Mouse (Mus musculus) kidney, embryonic 16.5 days (tissue): Measurements from ENCODE around the gene Dnm1. TPM values are rescaled to one million over a fixed set of nuclear protein-coding genes. Genes with fewer than 3 reads are reported as not detected.
A peak's percentile ranks its signal among the peaks of the same experiment; 100 is the strongest.
"Not testable (repeated sequence)": the region's sequence is repeated elsewhere in the genome, so short reads cannot be mapped to it uniquely, and the experiment has no call there.

Source experiments
- ATAC-seq: fragments of 200-750 bp; cut with Nextera tagmentation; 2 replicates; pipeline ENCODE4 v1.8.0; 2017; ENCODE audit warnings: moderate TSS enrichment; ENCODE audit not compliant: low FRiP score, low TSS enrichment
- H3K27ac ChIP-seq: fragments of 300-500 bp; sonication (generic); 2 replicates; pipeline ENCODE4 v1.5.1; 2014; ENCODE audit warnings: low read length
- H3K27me3 ChIP-seq: fragments of 300-500 bp; sonication (generic); 2 replicates; pipeline ENCODE4 v1.6.1; 2014; ENCODE audit warnings: low read length, control low read depth, mixed read lengths; ENCODE audit not compliant: insufficient read depth
- H3K36me3 ChIP-seq: fragments of 300-500 bp; sonication (generic); 2 replicates; pipeline ENCODE4 v1.6.1; 2014; ENCODE audit warnings: low read length, control low read depth, mixed read lengths; ENCODE audit not compliant: insufficient read depth
- H3K4me1 ChIP-seq: fragments of 300-500 bp; sonication (generic); 2 replicates; pipeline ENCODE4 v1.6.1; 2014; ENCODE audit warnings: low read length, control low read depth, mixed read lengths; ENCODE audit not compliant: insufficient read depth
- H3K4me2 ChIP-seq: fragments of 300-500 bp; sonication (generic); replicated peaks from 2 replicates; pipeline ENCODE4 v1.6.1; 2014; ENCODE audit warnings: low read depth, low read length
- H3K4me3 ChIP-seq: fragments of 300-500 bp; sonication (generic); 2 replicates; pipeline ENCODE4 v1.5.1; 2014; ENCODE audit warnings: mild to moderate bottlenecking, low read length
- H3K9ac ChIP-seq: fragments of 300-500 bp; sonication (generic); replicated peaks from 2 replicates; pipeline ENCODE4 v1.6.1; 2014; ENCODE audit warnings: low read length
- H3K9me3 ChIP-seq: fragments of 300-500 bp; sonication (generic); 2 replicates; pipeline ENCODE4 v1.6.1; 2016; ENCODE audit warnings: low read length, control low read depth
- WGBS: fragments of 180-500 bp; shearing (Covaris S2); extraction: QIAGEN DNeasy Blood & Tissue Kit; methylation state at CpG from one replicate; pipeline ENCODE4 v1.1.7; 2014; 5-methylcytosine and 5-hydroxymethylcytosine counted together
- polyA plus RNA-seq: library from polyadenylated mRNA; unstranded; fragments of >200 nt; fragmentation: Nextera tagmentation; extraction: Ambion mirVana; gene quantifications from 2 replicates; pipeline ENCODE4 v1.2.1, GENCODE M21; 2015

Gene Dnm1
- polyA plus RNA-seq, 1 experiment from 2014 or later, result 5.4 TPM

- Histone ChIP-seq H3K27ac (no peak overlapping the region), H3K36me3 (peaks cover 39% of the 10 kb centered on the region), H3K4me1 (peaks cover 24% of the 10 kb centered on the region), H3K27me3 (no peaks in the 10 kb centered on the region), H3K9me3 (no peaks in the 10 kb centered on the region), H3K9ac (no peak overlapping the region), H3K4me3 (no peak overlapping the region), H3K4me2 (no peak overlapping the region)
- no peak for ATAC-seq
- WGBS, result 56% methylated on average over 8 of the region's 8 CpGs
Measured at GRCm38 (mm10) chr2:32307941-32308760, 45.0 kb downstream of the Dnm1 start.

- H3K4me2 ChIP-seq, result no peak overlapping the region
- peaks cover 46% of the 10 kb centered on the region for H3K36me3 ChIP-seq
- H3K9me3 ChIP-seq, result no peaks in the 10 kb centered on the region
- no peak for ATAC-seq
- no peak overlapping the region for H3K4me3 ChIP-seq
- H3K27ac ChIP-seq, result no peak overlapping the region
- peaks cover 19% of the 10 kb centered on the region for H3K4me1 ChIP-seq
- H3K9ac ChIP-seq, result no peak overlapping the region
- WGBS, result 68% methylated on average over 6 of the region's 6 CpGs
- no peaks in the 10 kb centered on the region for H3K27me3 ChIP-seq
Measured at GRCm38 (mm10) chr2:32307247-32307798, 45.8 kb downstream of the Dnm1 start.

- 84% methylated on average over 9 of the region's 9 CpGs for WGBS
- Histone ChIP-seq H3K4me3 (no peak overlapping the region), H3K9ac (no peak overlapping the region), H3K36me3 (peaks cover 51% of the 10 kb centered on the region), H3K9me3 (no peaks in the 10 kb centered on the region), H3K4me2 (no peak overlapping the region), H3K27ac (no peak overlapping the region), H3K4me1 (peaks cover 9% of the 10 kb centered on the region), H3K27me3 (no peaks in the 10 kb centered on the region)
- no peak for ATAC-seq
Measured at GRCm38 (mm10) chr2:32306176-32306575, 47.0 kb downstream of the Dnm1 start.

GRCm38 (mm10) chr2:32305668-32306067, 47.5 kb downstream of the Dnm1 start:
- peaks cover 4% of the 10 kb centered on the region; the same call in 1 of the 2 replicates for H3K4me1 ChIP-seq
- H3K27me3 ChIP-seq, result no peaks in the 10 kb centered on the region
- H3K9me3 ChIP-seq, result no peaks in the 10 kb centered on the region
- H3K27ac ChIP-seq, result no peak overlapping the region
- ATAC-seq, result no peak
- H3K4me2 ChIP-seq, result no peak overlapping the region
- H3K4me3 ChIP-seq, result no peak overlapping the region
- H3K36me3 ChIP-seq, result peaks cover 53% of the 10 kb centered on the region
- H3K9ac ChIP-seq, result no peak overlapping the region
- WGBS, result 87% methylated on average over 5 of the region's 5 CpGs

- Histone ChIP-seq H3K9ac (no peak overlapping the region), H3K36me3 (peaks cover 64% of the 10 kb centered on the region), H3K9me3 (no peaks in the 10 kb centered on the region), H3K4me3 (no peak overlapping the region), H3K4me2 (no peak overlapping the region), H3K27me3 (no peaks in the 10 kb centered on the region), H3K4me1 (no peaks in the 10 kb centered on the region), H3K27ac (no peak overlapping the region)
- WGBS, result 49% methylated on average over 8 of the region's 8 CpGs
- ATAC-seq, result peak; percentile 50; the same call in 1 of the 2 replicates
Measured at GRCm38 (mm10) chr2:32304145-32304832, 48.8 kb downstream of the Dnm1 start.

GRCm38 (mm10) chr2:32302952-32303351, 50.2 kb downstream of the Dnm1 start:
- Histone ChIP-seq H3K4me3 (no peak overlapping the region), H3K4me1 (no peaks in the 10 kb centered on the region), H3K27me3 (no peaks in the 10 kb centered on the region), H3K27ac (no peak overlapping the region), H3K4me2 (no peak overlapping the region), H3K9ac (no peak overlapping the region), H3K9me3 (no peaks in the 10 kb centered on the region), H3K36me3 (peaks cover 77% of the 10 kb centered on the region)
- no peak for ATAC-seq
- WGBS, result 87% methylated on average over 9 of the region's 10 CpGs

- H3K4me1 ChIP-seq, result no peaks in the 10 kb centered on the region
- H3K4me2 ChIP-seq, result no peak overlapping the region
- no peak overlapping the region for H3K4me3 ChIP-seq
- H3K9ac ChIP-seq, result no peak overlapping the region
- no peaks in the 10 kb centered on the region for H3K9me3 ChIP-seq
- peaks cover 59% of the 10 kb centered on the region for H3K36me3 ChIP-seq
- ATAC-seq, result no peak
- H3K27me3 ChIP-seq, result no peaks in the 10 kb centered on the region
- no peak overlapping the region for H3K27ac ChIP-seq
- 93% methylated on average over 4 of the region's 4 CpGs for whole genome bisulfite sequencing
Measured at GRCm38 (mm10) chr2:32299469-32299868, 53.7 kb downstream of the Dnm1 start.

- 84% methylated on average over 2 of the region's 2 CpGs for WGBS
- not testable (repeated sequence) for H3K27ac ChIP-seq, H3K4me1 ChIP-seq, H3K9me3 ChIP-seq, ATAC-seq, H3K4me3 ChIP-seq, H3K4me2 ChIP-seq, H3K27me3 ChIP-seq, H3K9ac ChIP-seq
- peaks cover 38% of the 10 kb centered on the region for H3K36me3 ChIP-seq
Measured at GRCm38 (mm10) chr2:32295842-32296241, 57.3 kb downstream of the Dnm1 start.

GRCm38 (mm10) chr2:32295285-32295684, 57.9 kb downstream of the Dnm1 start:
- WGBS, result 85% methylated on average over 3 of the region's 3 CpGs
- H3K27ac ChIP-seq, result no peak overlapping the region
- H3K27me3 ChIP-seq, result no peaks in the 10 kb centered on the region

GRCm38 (mm10) chr2:32294348-32294747, 58.8 kb downstream of the Dnm1 start:
- Histone ChIP-seq H3K27ac (no peak overlapping the region), H3K4me3 (no peak overlapping the region), H3K4me2 (no peak overlapping the region), H3K9ac (no peak overlapping the region), H3K27me3 (no peaks in the 10 kb centered on the region), H3K36me3 (peaks cover 27% of the 10 kb centered on the region), H3K4me1 (peaks cover under 1% of the 10 kb centered on the region; the same call in 1 of the 2 replicates), H3K9me3 (no peaks in the 10 kb centered on the region)
- WGBS, result 79% methylated on average over 8 of the region's 8 CpGs
- ATAC-seq, result no peak

More at GRCm38 (mm10) chr2:32295285-32295684, 57.9 kb downstream of the Dnm1 start:
- Histone ChIP-seq H3K9ac (no peak overlapping the region), H3K36me3 (peaks cover 37% of the 10 kb centered on the region), H3K4me3 (no peak overlapping the region), H3K4me1 (no peaks in the 10 kb centered on the region), H3K4me2 (no peak overlapping the region), H3K9me3 (no peaks in the 10 kb centered on the region)
- no peak for ATAC-seq
